Mouse (Mus musculus): ENCODE results near the gene Gm28230. TPM values are rescaled to one million over a fixed set of nuclear protein-coding genes. Genes with fewer than 3 reads are reported as not detected.
A peak's percentile ranks its signal among the peaks of the same experiment; 100 is the strongest.

The Gm28230 gene
- polyA plus RNA-seq, 1 experiment from 2014 or later: 0.40 TPM

DNA sequence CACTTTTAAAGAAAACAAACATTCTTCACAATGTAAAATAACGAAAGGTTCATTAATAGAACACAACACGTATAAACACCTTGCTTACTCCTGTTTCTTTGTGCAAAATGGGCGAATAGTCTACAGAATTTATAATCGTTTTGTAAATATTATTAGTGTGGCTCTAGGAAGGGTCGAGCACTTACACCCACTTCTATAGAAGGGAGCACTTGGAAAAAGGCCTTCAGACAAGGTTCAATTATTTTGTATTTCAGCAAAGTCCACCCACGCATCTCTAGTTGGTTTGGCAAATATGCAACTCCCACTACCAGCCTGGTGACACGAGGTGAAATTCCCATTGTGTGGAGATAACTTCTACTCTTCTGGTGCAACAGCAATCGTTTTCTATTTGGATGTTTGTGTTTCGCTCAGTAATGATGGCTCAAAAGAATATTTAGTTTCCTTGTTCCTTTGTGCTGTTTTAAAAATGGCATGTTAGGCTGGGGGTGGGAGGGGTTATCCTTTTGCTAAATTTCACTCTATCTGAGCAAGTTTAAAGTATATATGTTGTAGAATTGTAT lies 22.0 kb downstream of the Gm28230 start:
- H3K9ac ChIP-seq: no peak overlapping the region
- H3K9me3 ChIP-seq (replicated peaks): no peaks in the 10 kb centered on the region
- no peak for ATAC-seq (ENCODE audit: insufficient number of reproducible peaks, low FRiP score, low TSS enrichment, low read depth)
- peaks cover 99% of the 10 kb centered on the region for H3K27me3 ChIP-seq
- H3K4me3 ChIP-seq (replicated peaks): no peak overlapping the region
- H3K27ac ChIP-seq (replicated peaks): no peak overlapping the region
- H3K4me1 ChIP-seq: peaks cover 31% of the 10 kb centered on the region
- 12% methylated on average over 9 of the region's 9 CpGs for WGBS
- H3K36me3 ChIP-seq: no peaks in the 10 kb centered on the region
- H3K4me2 ChIP-seq (replicated peaks): no peak overlapping the region

DNA sequence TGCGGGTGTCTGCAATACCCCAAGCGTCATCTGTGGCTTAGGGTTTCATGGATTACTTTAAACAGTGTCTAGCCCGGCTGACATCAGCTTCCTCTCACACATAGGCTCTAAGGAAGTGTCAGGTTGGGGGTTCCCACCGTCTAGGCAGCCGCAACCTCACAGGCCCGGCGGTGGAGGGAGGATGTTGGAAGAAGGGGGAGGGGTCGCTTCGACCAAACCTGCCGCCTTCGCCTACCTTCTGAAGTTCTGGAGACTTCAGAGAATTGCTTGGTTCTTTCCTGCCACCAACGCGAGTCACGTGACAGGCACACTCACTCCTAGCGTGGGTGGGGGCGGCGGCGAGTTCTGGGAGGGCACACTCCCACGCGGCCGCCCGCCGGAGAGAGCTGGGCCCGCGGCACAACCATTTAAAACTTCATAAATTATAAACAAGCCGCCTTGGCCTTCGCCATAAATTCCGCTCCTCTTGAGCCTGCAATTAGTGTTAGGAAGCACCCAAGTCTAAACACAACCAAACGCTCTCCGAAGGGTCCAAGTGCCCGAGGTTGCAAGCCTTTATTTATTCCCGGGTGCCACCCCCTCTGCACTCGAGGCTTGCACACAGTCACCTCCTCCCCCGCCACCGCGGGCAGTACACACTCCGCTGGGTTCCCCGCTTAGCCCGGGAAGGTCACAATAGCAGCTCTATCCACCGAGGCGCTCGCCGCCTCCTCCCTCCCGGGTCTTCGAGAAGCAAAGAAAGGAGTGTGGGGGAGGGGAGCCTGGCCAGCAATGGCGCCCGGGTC lies 23.0 kb downstream of the Gm28230 start:
- no peak overlapping the region for H3K9ac ChIP-seq
- no peaks in the 10 kb centered on the region for H3K9me3 ChIP-seq (replicated peaks)
- peak overlapping the region; percentile 31 for H3K4me3 ChIP-seq (replicated peaks)
- H3K27me3 ChIP-seq: peaks cover 99% of the 10 kb centered on the region
- ATAC-seq (ENCODE audit: insufficient number of reproducible peaks, low FRiP score, low TSS enrichment, low read depth): no peak; the same call in 1 of the 2 replicates
- no peak overlapping the region for H3K27ac ChIP-seq (replicated peaks)
- peaks cover 31% of the 10 kb centered on the region for H3K4me1 ChIP-seq
- no peaks in the 10 kb centered on the region for H3K36me3 ChIP-seq
- under 1% methylated on average over 47 of the region's 47 CpGs for WGBS
- H3K4me2 ChIP-seq (replicated peaks): peak overlapping the region; percentile 45

DNA sequence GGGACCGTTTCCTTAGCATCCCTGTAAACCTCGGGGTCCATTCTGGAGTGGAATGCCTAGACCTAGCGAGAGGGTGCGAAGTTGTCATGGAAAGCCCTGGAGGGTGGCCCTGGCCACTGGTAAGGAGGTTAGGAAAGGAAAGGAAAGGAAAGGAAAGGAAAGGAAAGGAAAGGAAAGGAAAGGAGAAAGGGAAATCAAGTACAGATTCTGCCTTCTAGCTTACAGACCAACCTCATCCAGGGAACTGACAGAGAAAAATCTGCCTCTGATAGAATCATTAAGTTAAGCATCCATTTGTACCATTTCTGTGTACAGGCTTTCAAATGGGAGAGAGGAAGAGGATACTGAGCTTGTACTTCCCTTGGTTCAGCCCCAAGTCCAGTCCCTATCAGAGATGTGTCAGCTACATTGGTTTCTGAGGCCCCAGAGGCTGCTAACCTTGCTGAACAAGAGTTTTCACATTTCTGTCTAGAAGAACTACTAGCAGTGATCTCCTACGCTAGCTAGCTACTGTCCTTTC lies 24.3 kb downstream of the Gm28230 start:
- no peak overlapping the region for H3K4me3 ChIP-seq (replicated peaks)

DNA sequence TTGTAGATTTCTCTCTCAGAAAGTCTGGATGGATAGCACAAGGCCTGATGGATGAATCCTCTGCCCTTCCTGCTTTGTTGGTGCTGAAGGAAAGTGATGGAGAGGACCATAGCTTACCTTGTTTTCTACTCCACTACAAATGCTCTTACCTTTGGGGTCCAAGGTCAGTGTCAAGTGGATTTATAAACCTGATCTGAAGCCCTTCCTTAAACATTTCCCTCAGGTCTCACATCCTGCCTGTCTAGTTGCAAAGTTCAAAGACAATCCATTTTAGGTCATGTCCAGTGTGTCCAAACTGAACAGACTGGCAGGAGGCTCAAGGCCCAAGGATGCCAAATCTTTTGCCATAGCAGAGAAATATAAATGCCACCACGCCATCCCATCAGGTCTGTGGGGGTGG lies 25.3 kb downstream of the Gm28230 start:
- no peak overlapping the region for H3K4me2 ChIP-seq (replicated peaks)
- H3K9me3 ChIP-seq (replicated peaks): no peaks in the 10 kb centered on the region
- 67% methylated on average over 1 of the region's 1 CpGs for WGBS
- H3K27ac ChIP-seq (replicated peaks): no peak overlapping the region
- no peak for ATAC-seq (ENCODE audit: insufficient number of reproducible peaks, low FRiP score, low TSS enrichment, low read depth)
- peaks cover 97% of the 10 kb centered on the region for H3K27me3 ChIP-seq
- no peak overlapping the region for H3K4me3 ChIP-seq (replicated peaks)
- no peaks in the 10 kb centered on the region for H3K36me3 ChIP-seq
- H3K4me1 ChIP-seq: peaks cover 23% of the 10 kb centered on the region
- no peak overlapping the region for H3K9ac ChIP-seq

More for the DNA sequence above, 24.3 kb downstream of the Gm28230 start:
- peaks cover 97% of the 10 kb centered on the region for H3K27me3 ChIP-seq
- WGBS: 24% methylated on average over 5 of the region's 5 CpGs
- H3K4me2 ChIP-seq (replicated peaks): no peak overlapping the region
- H3K9me3 ChIP-seq (replicated peaks): no peaks in the 10 kb centered on the region
- peaks cover 31% of the 10 kb centered on the region for H3K4me1 ChIP-seq
- H3K36me3 ChIP-seq: no peaks in the 10 kb centered on the region
- no peak for ATAC-seq (ENCODE audit: insufficient number of reproducible peaks, low FRiP score, low TSS enrichment, low read depth)
- H3K9ac ChIP-seq: no peak overlapping the region
- no peak overlapping the region for H3K27ac ChIP-seq (replicated peaks)

DNA sequence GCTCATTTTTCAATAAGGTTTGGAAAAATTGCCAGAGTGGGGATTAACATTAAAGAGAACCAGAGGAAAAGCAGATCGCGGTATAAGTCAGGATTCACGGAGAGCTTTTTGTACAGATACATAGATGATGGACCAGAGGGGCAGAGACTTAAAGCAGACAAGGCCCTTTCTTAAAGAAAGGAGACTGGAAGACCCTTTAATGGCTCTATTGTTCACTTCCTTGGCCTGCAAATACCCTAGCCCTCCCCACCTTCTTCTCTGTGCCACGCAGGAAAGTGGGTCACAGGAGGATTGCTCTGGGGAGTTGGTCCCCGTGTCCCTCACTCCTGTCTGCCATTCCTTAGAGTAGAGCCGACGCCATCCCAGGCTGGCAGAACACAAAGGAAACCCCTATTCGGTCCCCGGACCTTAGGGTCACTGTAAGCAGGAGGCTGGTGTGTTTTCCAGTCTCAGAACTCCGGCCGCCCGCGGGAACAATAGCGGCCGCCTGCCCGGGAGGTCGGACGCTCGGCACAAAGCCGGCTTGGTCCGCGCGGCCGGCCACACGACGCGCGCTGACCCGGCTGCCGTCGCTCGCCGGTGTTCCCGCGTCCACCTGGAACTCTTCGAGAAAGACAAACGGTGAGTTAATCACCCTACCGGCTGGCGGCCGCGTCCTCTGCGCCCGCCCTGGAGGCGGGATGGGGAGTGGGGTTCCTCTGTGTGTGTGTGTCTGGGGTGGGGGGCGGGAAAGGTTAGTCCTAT lies 26.1 kb downstream of the Gm28230 start:
- Histone ChIP-seq H3K4me3 (replicated peaks) (peak overlapping the region; percentile 35), H3K27ac (replicated peaks) (no peak overlapping the region), H3K4me2 (replicated peaks) (peak overlapping the region; percentile 57), H3K27me3 (peaks cover 95% of the 10 kb centered on the region), H3K4me1 (peaks cover 21% of the 10 kb centered on the region), H3K9ac (peak overlapping the region; percentile 6; the same call in 1 of the 2 replicates), H3K36me3 (no peaks in the 10 kb centered on the region), H3K9me3 (replicated peaks) (no peaks in the 10 kb centered on the region)
- ATAC-seq (ENCODE audit: insufficient number of reproducible peaks, low FRiP score, low TSS enrichment, low read depth): no peak
- WGBS: 2% methylated on average over 45 of the region's 45 CpGs

DNA sequence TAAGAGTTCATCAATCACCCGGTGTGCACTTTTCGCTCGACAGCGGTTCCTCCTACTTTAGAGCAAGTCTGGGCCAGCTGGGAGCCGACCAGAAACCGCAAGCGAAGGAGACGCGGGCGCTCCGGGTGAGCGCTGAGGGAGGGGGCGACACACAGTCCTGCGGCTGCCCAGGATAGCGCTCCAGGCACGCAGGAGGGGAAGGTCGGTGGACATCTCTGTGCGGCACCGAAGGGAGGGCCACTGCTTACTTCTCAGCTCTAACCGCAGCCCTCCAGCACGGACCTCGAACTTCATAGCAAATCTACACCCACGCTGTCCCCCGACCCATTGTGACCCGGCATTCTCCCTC lies 26.6 kb downstream of the Gm28230 start:
- H3K4me2 ChIP-seq (replicated peaks): peak overlapping the region; percentile 57
- no peak overlapping the region for H3K9ac ChIP-seq
- ATAC-seq (ENCODE audit: insufficient number of reproducible peaks, low FRiP score, low TSS enrichment, low read depth): no peak
- 1% methylated on average over 25 of the region's 25 CpGs for WGBS
- H3K27me3 ChIP-seq: peaks cover 95% of the 10 kb centered on the region
- no peaks in the 10 kb centered on the region for H3K9me3 ChIP-seq (replicated peaks)
- H3K27ac ChIP-seq (replicated peaks): no peak overlapping the region
- no peaks in the 10 kb centered on the region for H3K36me3 ChIP-seq
- peaks cover 21% of the 10 kb centered on the region for H3K4me1 ChIP-seq
- peak overlapping the region; percentile 35 for H3K4me3 ChIP-seq (replicated peaks)

DNA sequence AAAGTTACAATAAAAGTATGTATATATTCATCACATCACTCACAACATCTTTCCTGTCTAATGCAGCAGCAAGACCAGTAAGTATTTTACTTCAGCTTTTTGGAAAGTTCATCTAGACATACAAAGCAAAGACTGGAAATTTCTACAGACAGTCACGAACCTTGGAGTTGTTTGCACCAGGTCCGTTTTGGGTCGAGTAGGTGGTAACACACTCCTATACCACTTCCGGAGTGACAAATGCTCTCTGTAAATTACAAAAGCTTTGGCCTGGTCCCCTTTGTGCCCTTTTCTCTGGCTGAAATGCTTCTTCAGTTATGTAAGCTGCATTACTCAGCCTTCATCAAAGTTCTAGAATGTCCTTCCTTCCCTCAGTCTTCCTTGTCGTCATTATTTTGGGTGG lies 27.2 kb downstream of the Gm28230 start:
- Histone ChIP-seq H3K4me1 (peaks cover 21% of the 10 kb centered on the region), H3K4me2 (replicated peaks) (no peak overlapping the region), H3K27me3 (peaks cover 95% of the 10 kb centered on the region), H3K4me3 (replicated peaks) (no peak overlapping the region), H3K36me3 (no peaks in the 10 kb centered on the region), H3K27ac (replicated peaks) (no peak overlapping the region), H3K9ac (no peak overlapping the region), H3K9me3 (replicated peaks) (no peaks in the 10 kb centered on the region)
- WGBS: 23% methylated on average over 5 of the region's 5 CpGs
- no peak for ATAC-seq (ENCODE audit: insufficient number of reproducible peaks, low FRiP score, low TSS enrichment, low read depth)

DNA sequence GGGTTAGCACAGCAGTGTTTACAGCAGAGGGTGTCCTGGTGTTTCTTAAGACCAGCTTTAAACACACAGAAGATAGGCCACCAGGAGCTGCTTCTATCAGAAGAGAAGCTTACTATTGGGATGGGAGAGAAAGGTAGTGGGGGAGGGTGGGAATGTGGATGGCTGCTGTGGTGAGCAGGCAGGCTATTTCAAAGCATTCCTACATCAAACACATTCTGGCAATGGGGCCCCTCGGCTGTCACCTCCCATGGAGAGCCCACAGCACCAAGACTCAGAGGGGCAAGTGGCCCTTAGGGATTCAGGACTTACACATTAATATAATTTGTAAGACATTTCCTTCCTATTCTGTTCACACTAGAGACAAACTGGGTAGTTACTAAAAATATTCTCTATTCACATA lies 33.6 kb downstream of the Gm28230 start:
- peaks cover 89% of the 10 kb centered on the region for H3K27me3 ChIP-seq
- no peak overlapping the region for H3K4me3 ChIP-seq (replicated peaks)
- H3K27ac ChIP-seq (replicated peaks): no peak overlapping the region
- no peak for ATAC-seq (ENCODE audit: insufficient number of reproducible peaks, low FRiP score, low TSS enrichment, low read depth)
- peaks cover 19% of the 10 kb centered on the region for H3K4me1 ChIP-seq
- no peaks in the 10 kb centered on the region for H3K36me3 ChIP-seq
- WGBS: 7% methylated on average over 1 of the region's 1 CpGs
- no peaks in the 10 kb centered on the region for H3K9me3 ChIP-seq (replicated peaks)
- H3K9ac ChIP-seq: no peak overlapping the region
- no peak overlapping the region for H3K4me2 ChIP-seq (replicated peaks)

DNA sequence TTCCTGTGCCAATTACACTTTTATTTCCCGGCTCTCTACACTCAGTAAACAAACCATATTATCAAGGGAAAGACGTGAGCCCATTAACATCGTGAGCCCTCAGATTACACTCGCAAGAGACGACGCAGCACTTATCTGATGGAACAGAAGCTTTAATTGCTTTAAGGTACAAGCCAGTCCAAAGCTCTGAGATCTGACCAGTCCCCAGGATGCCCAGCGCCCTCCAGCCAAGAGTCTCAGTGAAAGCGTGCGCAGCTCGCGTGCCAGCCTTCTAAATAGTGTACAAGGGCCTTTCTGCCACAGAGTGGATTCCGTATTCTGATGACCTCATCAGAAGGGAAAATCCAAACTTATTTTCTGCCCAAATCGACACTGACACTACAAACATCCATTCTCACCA lies 35.4 kb downstream of the Gm28230 start:
- H3K4me2 ChIP-seq (replicated peaks): peak overlapping the region; percentile 91
- 5% methylated on average over 13 of the region's 13 CpGs for WGBS

DNA sequence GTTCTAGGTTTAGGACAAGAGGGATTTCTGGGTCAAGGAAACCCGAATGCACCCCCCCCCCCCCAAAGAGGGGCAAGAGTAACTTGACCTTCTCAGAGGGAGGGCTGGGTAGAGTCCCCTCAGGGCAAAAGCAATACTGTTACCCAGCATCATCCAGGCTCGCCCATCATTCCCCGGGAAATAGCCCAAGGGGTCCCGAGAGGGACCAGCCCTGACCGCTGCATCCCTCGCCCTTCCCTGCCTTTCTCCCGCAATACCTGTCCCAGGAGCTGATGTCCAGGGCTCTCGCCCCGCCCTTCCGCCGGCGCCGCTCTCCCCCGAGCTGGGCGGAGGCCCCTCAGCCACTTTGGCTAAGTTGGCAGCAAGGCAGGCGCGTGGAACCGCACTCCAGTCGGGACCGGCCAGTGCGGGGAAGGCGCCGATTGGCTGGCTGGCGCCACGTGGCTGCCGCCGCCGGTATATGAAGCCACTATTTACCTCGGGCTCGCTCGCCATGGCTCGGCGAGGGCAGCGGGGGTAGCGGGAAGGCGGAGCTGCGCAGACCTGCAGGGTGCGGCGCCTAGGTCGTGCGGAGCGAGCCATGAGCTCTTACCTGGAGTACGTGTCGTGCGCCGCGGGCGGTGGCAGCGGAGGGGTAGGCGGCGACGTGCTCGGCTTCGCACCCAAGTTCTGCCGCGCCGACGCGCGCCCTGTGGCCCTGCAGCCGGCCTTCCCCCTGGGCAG lies 36.2 kb downstream of the Gm28230 start, which contains the start of gene Hoxd1:
TSS of gene Hoxd1 (plus strand) at position 459 of the 723 bp plus-strand sequence.
- WGBS: under 1% methylated on average over 58 of the region's 61 CpGs

More for the DNA sequence above, 35.4 kb downstream of the Gm28230 start:
- peaks cover 19% of the 10 kb centered on the region for H3K4me1 ChIP-seq
- peaks cover 91% of the 10 kb centered on the region for H3K27me3 ChIP-seq
- no peak for ATAC-seq (ENCODE audit: insufficient number of reproducible peaks, low FRiP score, low TSS enrichment, low read depth)
- H3K27ac ChIP-seq (replicated peaks): no peak overlapping the region
- H3K9ac ChIP-seq: no peak overlapping the region
- no peaks in the 10 kb centered on the region for H3K9me3 ChIP-seq (replicated peaks)
- H3K4me3 ChIP-seq (replicated peaks): peak overlapping the region; percentile 54
- no peaks in the 10 kb centered on the region for H3K36me3 ChIP-seq

More for the DNA sequence above, 36.2 kb downstream of the Gm28230 start, which contains the start of gene Hoxd1:
- Histone ChIP-seq H3K9me3 (replicated peaks) (no peaks in the 10 kb centered on the region), H3K4me2 (replicated peaks) (peak within 1 kb of the TSS; percentile 91), H3K36me3 (no peaks in the 10 kb centered on the region), H3K4me3 (replicated peaks) (peak within 1 kb of the TSS; percentile 54), H3K9ac (peak within 1 kb of the TSS; percentile 13; the same call in 1 of the 2 replicates), H3K27me3 (peaks cover 87% of the 10 kb centered on the region), H3K4me1 (peaks cover 19% of the 10 kb centered on the region), H3K27ac (replicated peaks) (no peak within 1 kb of the TSS)
- ATAC-seq (ENCODE audit: insufficient number of reproducible peaks, low FRiP score, low TSS enrichment, low read depth): 0 out of 2 replicates have a peak, but pooled peaks have one; percentile 60

Measured in embryonic facial prominence, embryonic 15.5 days (tissue).